Mouse (Mus musculus) urinary bladder, postnatal 0 days (tissue): ENCODE results near the gene Vmn2r6. TPM values are rescaled to one million over a fixed set of nuclear protein-coding genes. Genes with fewer than 3 reads are reported as not detected.

Source experiments
- polyA plus RNA-seq: library from polyadenylated mRNA; unstranded; fragments of >200 nt; fragmentation: Nextera tagmentation; extraction: Ambion mirVana; gene quantifications from 2 replicates; pipeline ENCODE4 v1.2.1, GENCODE M21; 2015

Gene Vmn2r6
- not detected in 2 replicates for polyA plus RNA-seq

GRCm38 (mm10) chr3:64565730-64566129, at the start of gene Vmn2r6:
Vmn2r6 (minus strand) TSS chr3:64565830.

GRCm38 (mm10) chr3:64509742-64510141, 55.9 kb downstream of the Vmn2r6 start, which contains the start of gene Vmn2r5:
Vmn2r5 (minus strand) TSS chr3:64509842.

Other genes with a start within 250 kb of the Vmn2r6 start
- not detected in 2 replicates for gene Vmn2r4, start 150.5 kb downstream of the Vmn2r6 start, polyA plus RNA-seq
- not detected in 2 replicates for gene Vmn2r5, start 56.0 kb downstream of the Vmn2r6 start, polyA plus RNA-seq